Mouse (Mus musculus): ENCODE measurements around the gene Chmp2a.

- no peak for TF ChIP-seq CTCF (IDR thresholded peaks at IDR 0.05; ENCODE audit: low read depth)
- TF ChIP-seq EP300 (IDR thresholded peaks at IDR 0.05; ENCODE audit: low read depth) = no peak
Measured at GRCm38 (mm10) chr7:13033451-13034147, 1.0 kb downstream of the Chmp2a start.

Data from liver, postnatal 0 days (tissue).